Mouse (Mus musculus): ENCODE measurements around the gene Slc22a12. TPM values are rescaled to one million over a fixed set of nuclear protein-coding genes. Genes with fewer than 3 reads are reported as not detected.
A peak's percentile ranks its signal among the peaks of the same experiment; 100 is the strongest.

Gene Slc22a12
- total and polyA plus RNA-seq, 3 experiments = not detected

- TF ChIP-seq MAX (IDR thresholded peaks at IDR 0.05; ENCODE audit: low read length) (no peak), SMC3 (IDR thresholded peaks at IDR 0.05; ENCODE audit: low read depth, low read length) (peak; percentile 92), TBP (IDR thresholded peaks at IDR 0.05; ENCODE audit: low read depth, low read length) (0 out of 2 replicates have a peak, but pooled peaks have one; percentile 17), RAD21 (IDR thresholded peaks at IDR 0.05; ENCODE audit: low read depth, low read length) (peak; percentile 99), EP300 (IDR thresholded peaks at IDR 0.05; ENCODE audit: low read depth in 1 of 2, low read length in 2 of 2) (no peak), CTCF (IDR thresholded peaks at IDR 0.05 in 2 of 3, conservative IDR thresholded peaks at IDR 0.05 in 1 of 3; ENCODE audit: control insufficient read depth in 1 of 3, insufficient read depth in 1 of 3, low read depth in 2 of 3, low read length in 3 of 3, poor library complexity in 1 of 3, severe bottlenecking in 1 of 3) (peak; percentile 96 to 97 (median 97)), TAL1 (IDR thresholded peaks at IDR 0.05; ENCODE audit: low read length) (no peak), MAZ (IDR thresholded peaks at IDR 0.05; ENCODE audit: low read depth, low read length) (peak; percentile 80; the same call in 1 of the 2 replicates), ZC3H11A (IDR thresholded peaks at IDR 0.05; ENCODE audit: low read depth, low read length) (peak; percentile 87)
- DNase-seq (ENCODE audit: low read depth, low spot score) = peak; percentile 87
- H3K36me3 ChIP-seq (ENCODE audit: control insufficient read depth in 1 of 2, insufficient read depth in 2 of 2, low read length in 2 of 2) = no peaks in the 10 kb centered on the region
- H3K9me3 ChIP-seq (replicated peaks; ENCODE audit: insufficient read depth, low read length) = no peaks in the 10 kb centered on the region
- no peaks in the 10 kb centered on the region for H3K4me1 ChIP-seq (ENCODE audit: control insufficient read depth in 1 of 2, insufficient read depth in 2 of 2, low read length in 2 of 2)
- no peak overlapping the region for H3K4me3 ChIP-seq (ENCODE audit: control insufficient read depth in 1 of 2, insufficient read depth in 1 of 2, low read depth in 2 of 2, low read length in 2 of 2)
- peaks cover 0 to 3% of the 10 kb centered on the region in 2 experiments; a peak in 1 of 4 replicates for H3K27me3 ChIP-seq (ENCODE audit: control insufficient read depth in 1 of 2, insufficient read depth in 2 of 2, low read length in 2 of 2)
- H3K27ac ChIP-seq (ENCODE audit: control insufficient read depth, low read depth, low read length) = no peak overlapping the region
- no peaks in the 10 kb centered on the region for H3K79me2 ChIP-seq (ENCODE audit: control insufficient read depth, insufficient read depth, low read length, poor library complexity)
- no peak overlapping the region for H3K9ac ChIP-seq (ENCODE audit: control insufficient read depth, low read depth, low read length, poor library complexity, severe bottlenecking)
Measured at GRCm38 (mm10) chr19:6489030-6489429, 53.8 kb downstream of the Slc22a12 start.

Other genes with a start within 250 kb of the Slc22a12 start
- 2.0 and 2.6 TPM in 2 replicates for gene Cdc42bpg, start 236.6 kb downstream of the Slc22a12 start, total RNA-seq (2012; rRNA removed)
- 1 to 10 TPM in 1 of 2 experiments, not detected in 1; 4.5 TPM for gene Cdc42bpg, start 236.6 kb downstream of the Slc22a12 start, polyA plus RNA-seq (2012; ENCODE audit: insufficient read depth in 1 of 2, insufficient read length in 2 of 2, low read depth in 1 of 2, low replicate concordance in 2 of 2, missing spikeins in 1 of 2)
- 37.7 and 39.4 TPM in 2 replicates for gene Men1, start 208.1 kb downstream of the Slc22a12 start, total RNA-seq (2012; rRNA removed)
- gene Men1, start 208.1 kb downstream of the Slc22a12 start, polyA plus RNA-seq (2012; ENCODE audit: insufficient read depth in 1 of 2, insufficient read length in 2 of 2, low read depth in 1 of 2, low replicate concordance in 2 of 2, missing spikeins in 1 of 2) = 100 to 1,000 TPM in 1 of 2 experiments, not detected in 1; 132 TPM
- 8.0 and 10.2 TPM in 2 replicates for gene Map4k2, start 201.9 kb downstream of the Slc22a12 start, total RNA-seq (2012; rRNA removed)
- gene Map4k2, start 201.9 kb downstream of the Slc22a12 start, polyA plus RNA-seq (2012; ENCODE audit: insufficient read depth in 1 of 2, insufficient read length in 2 of 2, low read depth in 1 of 2, low replicate concordance in 2 of 2, missing spikeins in 1 of 2) = 10 to 100 TPM in 1 of 2 experiments, not detected in 1; 22.3 TPM
- gene Sf1, start 179.3 kb downstream of the Slc22a12 start, total RNA-seq (2012; rRNA removed) = 65.7 and 71.9 TPM in 2 replicates
- gene Sf1, start 179.3 kb downstream of the Slc22a12 start, polyA plus RNA-seq (2012; ENCODE audit: insufficient read depth in 1 of 2, insufficient read length in 2 of 2, low read depth in 1 of 2, low replicate concordance in 2 of 2, missing spikeins in 1 of 2) = 100 to 1,000 TPM; 211 to 245 TPM
- 0.62 and 0.73 TPM in 2 replicates for gene Pygm, start 158.6 kb downstream of the Slc22a12 start, total RNA-seq (2012; rRNA removed)
- 1 to 10 TPM in 1 of 2 experiments, not detected in 1; 3.3 TPM for gene Pygm, start 158.6 kb downstream of the Slc22a12 start, polyA plus RNA-seq (2012; ENCODE audit: insufficient read depth in 1 of 2, insufficient read length in 2 of 2, low read depth in 1 of 2, low replicate concordance in 2 of 2, missing spikeins in 1 of 2)
- 176 TPM in 2 replicates for gene Rasgrp2, start 143.7 kb downstream of the Slc22a12 start, total RNA-seq (2012; rRNA removed)
- gene Rasgrp2, start 143.7 kb downstream of the Slc22a12 start, polyA plus RNA-seq (2012; ENCODE audit: insufficient read depth in 1 of 2, insufficient read length in 2 of 2, low read depth in 1 of 2, low replicate concordance in 2 of 2, missing spikeins in 1 of 2) = 100 to 1,000 TPM in 1 of 2 experiments, not detected in 1; 233 TPM
- gene Nrxn2, start 124.3 kb downstream of the Slc22a12 start, total RNA-seq (2012; rRNA removed) = 0.07 and 0.39 TPM in 2 replicates
- under 1 TPM in 1 of 2 experiments, not detected in 1; 0.42 TPM for gene Nrxn2, start 124.3 kb downstream of the Slc22a12 start, polyA plus RNA-seq (2012; ENCODE audit: insufficient read depth in 1 of 2, insufficient read length in 2 of 2, low read depth in 1 of 2, low replicate concordance in 2 of 2, missing spikeins in 1 of 2)